Mouse (Mus musculus): ENCODE results near the gene Tmem168.

DNA sequence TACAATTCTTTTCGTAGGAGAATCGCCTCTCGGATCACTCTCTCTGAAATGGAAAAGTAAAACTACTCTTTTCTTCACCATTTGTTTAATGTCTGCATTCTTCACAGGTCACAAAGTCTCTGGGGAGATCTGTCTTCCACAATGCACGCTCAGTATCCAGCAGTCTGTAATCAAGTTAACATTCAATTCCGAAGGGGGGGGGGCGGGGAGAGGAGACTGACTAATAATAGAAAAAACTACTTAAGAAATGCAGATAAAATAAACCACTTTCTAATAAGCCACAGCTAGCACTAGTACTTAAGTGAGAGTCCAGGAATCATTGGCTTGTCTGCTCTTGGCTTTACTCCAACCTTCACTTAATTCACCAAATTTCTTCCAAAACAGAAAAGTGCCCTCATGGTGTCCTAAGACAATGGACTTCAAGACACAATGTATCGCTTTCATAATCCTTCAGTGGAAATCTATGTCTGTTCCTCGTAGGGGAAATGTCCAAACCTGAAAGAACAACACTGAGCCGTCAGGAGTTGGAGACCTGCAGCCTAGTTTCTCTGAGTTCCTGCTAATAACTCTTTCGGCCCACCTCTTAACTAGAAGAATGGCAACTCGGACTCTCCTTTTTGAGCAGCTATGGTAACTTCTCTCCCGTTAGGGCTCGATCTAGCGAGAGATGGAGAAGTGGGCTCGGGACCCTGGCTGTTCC lies 829 bp downstream of the Tmem168 start:
- TF ChIP-seq CTCF (IDR thresholded peaks at IDR 0.05; ENCODE audit: low read depth), result no peak
- no peak for TF ChIP-seq EP300 (IDR thresholded peaks at IDR 0.05; ENCODE audit: low read depth)

All from liver, embryonic 14.5 days (tissue).